Mouse (Mus musculus) CH12.LX (cell line): ENCODE results near the gene Car15.

Source experiments
- CTCF ChIP-seq, 2 experiments: IDR thresholded peaks in 1 of 2; conservative IDR thresholded peaks in 1 of 2; 2 replicates each; pipeline ENCODE4 v1.5.1; 2011 to 2012; ENCODE audit warnings: low read depth in 2 of 2, low read length in 2 of 2, improper control_type of control experiment in 1 of 2, inconsistent platforms in 1 of 2, mild to moderate bottlenecking in 1 of 2, moderate library complexity in 1 of 2
- EP300 ChIP-seq: IDR thresholded peaks from 2 replicates; pipeline ENCODE4 v1.6.1; 2011; ENCODE audit warnings: low read length, improper control_type of control experiment
- ETS1 ChIP-seq: conservative IDR thresholded peaks from 2 replicates; pipeline ENCODE4 v1.6.1; 2012; ENCODE audit warnings: low read depth, mild to moderate bottlenecking, inconsistent platforms, low read length, improper control_type of control experiment, moderate library complexity
- GABPA ChIP-seq: IDR thresholded peaks from 2 replicates; pipeline ENCODE4 v1.6.1; 2012; ENCODE audit warnings: low read depth, low read length, improper control_type of control experiment, inconsistent platforms; ENCODE audit not compliant: insufficient replicate concordance
- HCFC1 ChIP-seq: IDR thresholded peaks from 2 replicates; pipeline ENCODE4 v1.6.1; 2012; ENCODE audit warnings: low read depth, mild to moderate bottlenecking, inconsistent platforms, low read length, improper control_type of control experiment
- IRF4 ChIP-seq: IDR thresholded peaks from 2 replicates; pipeline ENCODE4 v1.6.1; 2014; ENCODE audit warnings: low read depth, mild to moderate bottlenecking, inconsistent platforms, low read length, improper control_type of control experiment
- KAT2A ChIP-seq: IDR thresholded peaks from 2 replicates; pipeline ENCODE4 v1.6.1; 2012; ENCODE audit warnings: low read length, improper control_type of control experiment, inconsistent platforms; ENCODE audit not compliant: insufficient replicate concordance
- MAX ChIP-seq: IDR thresholded peaks from 2 replicates; pipeline ENCODE4 v1.6.1; 2011; ENCODE audit warnings: low read length, improper control_type of control experiment
- MXI1 ChIP-seq: IDR thresholded peaks from 2 replicates; pipeline ENCODE4 v1.6.1; 2011; ENCODE audit warnings: mild to moderate bottlenecking, low read depth, low read length, improper control_type of control experiment
- PAX5 ChIP-seq: IDR thresholded peaks from 2 replicates; pipeline ENCODE4 v1.6.1; 2012; ENCODE audit warnings: low read length, inconsistent platforms, mixed read lengths
- POLR2A ChIP-seq: IDR thresholded peaks from 2 replicates; pipeline ENCODE4 v1.6.1; 2011; ENCODE audit warnings: low read depth, mild to moderate bottlenecking, improper control_type of control experiment, low read length
- RCOR1 ChIP-seq: conservative IDR thresholded peaks from 2 replicates; pipeline ENCODE4 v1.6.1; 2012; ENCODE audit warnings: low read depth, mild to moderate bottlenecking, inconsistent platforms, low read length, improper control_type of control experiment
- ZNF384 ChIP-seq: IDR thresholded peaks from 2 replicates; pipeline ENCODE4 v1.6.1; 2012; ENCODE audit warnings: low read depth, low read length, improper control_type of control experiment, inconsistent platforms

- TF ChIP-seq MAX (no peak), EP300 (no peak), IRF4 (no peak), CTCF (conservative IDR thresholded peaks at IDR 0.05 in 1 of 2, IDR thresholded peaks at IDR 0.05 in 1 of 2; ENCODE audit: low read depth in 2 of 2, low read length in 2 of 2) (peak; percentile 48 to 85), KAT2A (no peak), PAX5 (no peak), RCOR1 (no peak), POLR2A (no peak), ZNF384 (no peak), HCFC1 (no peak), ETS1 (no peak), MXI1 (no peak), GABPA (no peak)
These were observed 52.8 kb downstream of the Car15 start for GRCm38 (mm10) chr16:17785337-17785736.
